Mouse (Mus musculus) left cerebral cortex, adult 11 months (tissue): Measurements from ENCODE around the gene Dis3l.

Experiments used
- DNase-seq: peaks from one replicate; pipeline ENCODE4 v3.0.0; 2022; ENCODE audit warnings: low spot score

Dis3l gene

DNA sequence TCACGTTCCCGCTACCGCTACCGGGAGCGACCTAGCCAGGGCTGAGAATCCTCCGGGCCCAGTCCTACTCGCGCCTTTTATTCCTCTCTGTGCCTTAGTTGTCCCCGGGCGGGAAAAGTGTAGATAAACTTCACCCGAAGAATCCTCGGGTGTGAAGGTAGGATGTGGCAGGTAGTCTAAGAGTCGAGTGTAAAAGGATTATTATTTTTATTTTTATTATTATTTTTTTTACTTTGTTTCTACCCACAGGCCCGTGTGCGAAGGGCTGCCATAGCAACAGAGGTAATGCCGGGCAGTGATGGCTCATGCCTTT is at the start of gene Dis3l:
Dis3l (minus strand) TSS at position 35 of the 313 bp plus-strand sequence.
- no peak for DNase-seq

DNA sequence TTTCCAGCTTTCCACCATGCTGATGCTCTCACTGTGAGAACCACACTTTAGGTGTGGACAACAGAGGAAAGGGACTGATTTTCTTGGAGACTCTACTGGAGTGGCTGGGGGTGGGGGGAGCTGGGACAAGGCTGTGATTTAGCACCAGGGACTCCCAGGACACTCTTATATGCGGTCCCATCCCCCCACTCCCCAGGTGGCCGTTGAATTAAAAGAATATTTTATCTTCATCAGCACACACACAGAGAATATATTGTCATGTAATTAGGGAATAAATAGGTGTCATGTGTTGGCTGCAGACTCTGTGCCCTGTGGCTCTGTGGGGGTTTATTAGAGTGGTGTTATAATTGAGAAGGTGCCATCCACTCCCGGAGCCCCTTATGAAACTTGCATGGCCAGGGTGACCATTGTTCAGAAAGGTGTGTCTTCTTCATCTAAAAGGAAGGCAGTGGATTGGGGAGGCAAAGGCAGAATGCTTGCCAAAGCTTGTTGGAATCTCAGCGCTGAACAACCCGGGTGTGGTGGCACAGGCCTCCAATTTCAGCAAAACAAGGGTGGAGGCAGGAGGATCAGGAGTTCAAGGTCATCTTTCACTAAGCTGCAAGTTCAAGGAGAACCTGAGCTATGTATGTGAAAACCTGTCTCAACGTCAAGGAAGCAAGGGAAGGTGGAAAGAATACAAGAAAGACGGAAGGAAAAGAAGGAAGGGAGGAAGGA is 48.6 kb upstream of the Dis3l start:
- DNase-seq, result no peak

DNA sequence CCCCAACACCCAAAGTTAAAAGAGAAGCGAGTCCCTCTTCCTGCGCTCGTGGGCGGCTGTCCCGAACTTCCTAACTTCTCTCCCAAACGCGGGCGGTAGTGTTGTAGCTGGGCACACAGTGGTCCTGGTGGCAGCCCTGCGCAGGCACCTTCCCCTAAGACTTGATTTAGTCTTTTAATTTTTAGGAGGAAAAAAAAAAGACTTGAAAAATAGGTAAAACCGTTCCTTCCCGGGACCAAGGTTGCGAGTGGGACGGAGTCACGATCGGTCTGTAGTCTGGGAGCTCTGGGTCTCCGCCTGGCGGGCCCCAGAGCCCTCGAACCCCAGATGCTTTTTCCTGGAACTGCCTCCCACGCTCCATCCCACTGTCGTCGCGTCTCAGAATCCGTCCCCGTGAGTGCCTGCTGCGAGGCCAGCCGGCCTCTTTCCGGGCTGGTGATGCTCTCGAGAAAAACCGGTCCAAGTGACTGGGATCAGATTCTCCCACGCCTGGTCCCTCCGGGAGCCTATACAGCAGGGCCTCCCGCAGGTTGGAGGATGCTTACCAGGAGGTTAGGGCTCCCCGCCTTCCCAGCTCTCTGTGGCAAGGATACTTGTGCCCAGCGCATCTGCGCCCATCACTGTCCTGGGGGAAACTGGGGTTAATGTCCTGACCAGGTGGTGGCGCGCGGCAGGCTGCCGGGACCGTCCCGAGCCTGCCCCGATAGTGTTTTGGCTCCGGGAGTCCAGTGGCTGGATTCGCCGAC is 45.6 kb upstream of the Dis3l start:
- DNase-seq, result no peak

DNA sequence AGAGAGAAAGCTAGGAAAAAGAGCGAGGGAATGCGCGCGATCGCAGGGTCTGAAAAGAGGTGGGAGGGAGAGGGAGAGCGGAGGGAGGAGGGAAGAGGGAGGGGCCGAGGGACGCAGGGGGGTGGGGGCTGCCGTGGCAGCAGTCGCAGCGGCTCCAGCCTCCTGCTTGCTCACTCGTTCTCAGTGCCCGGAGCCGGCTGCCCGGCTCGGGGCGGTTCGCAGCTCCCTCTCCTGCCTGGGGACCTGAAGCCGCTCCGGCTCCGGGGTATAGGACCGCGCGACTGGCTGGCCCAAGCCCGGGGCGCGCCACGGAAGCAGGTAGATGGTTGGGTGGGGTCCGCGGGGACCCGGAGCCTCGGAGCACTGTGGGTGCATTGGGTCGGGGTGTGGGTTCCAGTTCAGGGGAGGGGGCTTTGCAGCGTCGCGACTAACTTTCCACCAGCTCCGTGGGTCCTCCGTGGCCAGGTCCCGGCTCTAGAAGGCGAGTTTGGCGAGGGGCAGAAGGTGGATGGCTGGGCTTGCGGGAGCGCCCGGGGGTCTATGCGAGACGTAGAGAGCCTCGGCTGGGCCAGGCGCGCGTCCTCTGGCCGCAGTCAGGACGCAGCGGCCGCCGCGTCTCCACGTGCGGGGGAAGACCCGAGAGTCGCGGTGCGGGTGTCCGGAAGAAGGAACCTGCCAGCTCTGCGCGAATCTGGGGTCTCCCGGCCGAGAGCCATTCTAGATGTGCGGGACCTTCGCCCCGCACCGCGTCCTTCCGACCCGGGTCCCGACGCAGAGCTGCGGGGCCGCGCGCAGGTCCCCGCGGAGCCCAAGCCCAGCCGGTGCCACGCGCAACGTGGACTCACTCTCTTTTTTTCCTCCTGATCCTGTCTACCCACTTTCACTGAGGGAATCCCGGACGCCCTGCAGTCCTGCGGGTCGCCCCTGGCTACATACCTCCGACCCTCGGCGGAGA is 44.7 kb upstream of the Dis3l start, which contains the start of gene Megf11:
Megf11 (plus strand) TSS at position 116 of the 955 bp plus-strand sequence.
- DNase-seq, result no peak

DNA sequence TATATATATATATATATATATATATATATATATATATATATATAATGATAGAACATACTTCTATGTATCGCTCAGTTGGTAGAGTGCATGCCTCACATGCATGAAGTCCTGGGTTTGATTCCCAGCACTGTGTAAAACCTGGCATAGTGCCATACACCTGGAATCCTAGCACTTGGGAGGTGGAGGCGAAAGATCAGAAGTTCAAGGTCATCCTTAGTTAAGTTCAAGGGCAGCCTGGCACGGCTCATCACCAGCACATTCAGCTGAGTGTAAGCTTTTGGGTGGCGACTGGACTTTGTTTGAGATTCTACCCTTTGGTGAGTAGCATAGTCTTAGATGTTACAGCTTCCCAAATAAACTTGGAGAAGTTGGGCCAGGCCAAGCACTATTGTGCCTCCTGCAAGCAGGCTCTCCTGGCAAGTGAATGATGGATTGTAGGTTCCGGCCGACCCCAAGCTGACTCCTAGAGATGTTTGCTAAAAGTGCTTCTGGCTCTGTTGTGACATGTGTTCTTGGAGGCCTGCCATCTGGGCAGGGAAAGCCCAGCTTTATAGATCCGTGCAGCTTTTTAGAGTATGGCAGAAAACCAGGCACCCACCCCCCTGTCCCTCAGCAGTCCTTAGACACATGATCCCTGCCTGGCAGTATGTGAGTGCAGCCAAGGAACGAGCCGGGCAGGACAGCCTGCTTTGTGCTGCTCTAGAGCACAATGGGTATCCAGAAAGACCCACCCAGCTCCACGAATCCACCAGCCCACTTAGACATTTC is 42.1 kb upstream of the Dis3l start:
- DNase-seq, result no peak

DNA sequence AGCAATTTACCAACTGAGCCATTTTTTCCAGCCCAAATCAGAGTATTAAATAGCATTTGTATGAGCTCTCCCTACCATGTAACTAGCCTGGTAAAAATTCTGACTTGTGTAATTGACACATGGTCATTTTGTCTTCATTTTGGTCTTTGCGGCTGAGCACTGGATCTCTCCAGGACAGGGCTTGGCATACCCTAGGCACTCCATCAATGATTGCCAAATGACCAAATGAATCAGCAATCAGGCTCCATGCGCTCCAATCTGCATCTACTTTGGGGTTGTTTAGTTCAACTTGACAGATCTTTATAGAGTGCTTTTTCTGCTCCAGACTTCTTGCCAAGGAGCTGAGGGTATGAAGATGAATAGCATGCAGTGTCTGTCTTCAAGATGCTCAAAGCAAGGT is 35.3 kb upstream of the Dis3l start:
- no peak for DNase-seq

DNA sequence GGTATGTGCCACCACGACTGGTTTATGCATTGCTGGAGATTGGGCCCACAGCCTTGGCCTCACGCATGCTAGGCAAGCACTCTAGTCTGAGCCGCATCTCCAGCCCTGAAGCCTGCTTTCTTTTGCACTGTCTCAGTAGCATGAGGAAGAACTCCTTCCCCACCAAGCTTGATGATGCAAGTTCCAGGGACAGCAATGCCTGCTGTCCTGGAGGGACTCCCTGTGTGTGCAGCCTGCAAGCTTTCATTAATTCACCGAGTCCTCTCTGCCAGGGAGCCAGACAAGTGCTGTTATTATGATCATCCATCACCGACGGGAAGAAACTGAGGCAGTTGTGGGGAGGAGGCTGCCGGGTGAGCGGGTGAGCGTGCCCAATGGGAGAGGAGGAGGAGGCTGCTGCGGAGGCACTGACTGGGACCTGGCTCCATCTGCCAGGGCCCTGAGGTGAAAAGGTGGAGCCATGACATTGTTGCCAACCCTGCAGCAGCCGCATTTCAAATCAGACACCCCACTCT is 30.3 kb upstream of the Dis3l start:
- no peak for DNase-seq

DNA sequence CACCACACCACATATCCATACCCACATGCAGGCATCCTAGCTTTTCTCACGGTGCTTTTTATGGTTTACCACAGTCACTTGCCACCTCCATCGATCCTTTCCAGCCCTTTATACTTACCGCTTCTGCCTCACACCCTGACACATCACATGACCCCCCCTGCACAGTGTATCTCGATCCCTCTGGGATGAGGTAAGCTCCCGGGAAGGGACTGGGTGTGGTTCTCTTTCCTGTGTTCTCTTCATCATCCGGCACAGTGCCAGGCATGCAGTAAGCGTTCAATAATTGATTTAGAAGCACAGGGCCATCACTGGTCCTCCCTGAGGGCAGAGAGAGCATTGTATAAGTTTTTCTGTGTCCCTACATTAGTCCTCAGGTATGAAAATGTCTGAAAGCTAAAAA is 28.8 kb upstream of the Dis3l start:
- DNase-seq, result no peak

DNA sequence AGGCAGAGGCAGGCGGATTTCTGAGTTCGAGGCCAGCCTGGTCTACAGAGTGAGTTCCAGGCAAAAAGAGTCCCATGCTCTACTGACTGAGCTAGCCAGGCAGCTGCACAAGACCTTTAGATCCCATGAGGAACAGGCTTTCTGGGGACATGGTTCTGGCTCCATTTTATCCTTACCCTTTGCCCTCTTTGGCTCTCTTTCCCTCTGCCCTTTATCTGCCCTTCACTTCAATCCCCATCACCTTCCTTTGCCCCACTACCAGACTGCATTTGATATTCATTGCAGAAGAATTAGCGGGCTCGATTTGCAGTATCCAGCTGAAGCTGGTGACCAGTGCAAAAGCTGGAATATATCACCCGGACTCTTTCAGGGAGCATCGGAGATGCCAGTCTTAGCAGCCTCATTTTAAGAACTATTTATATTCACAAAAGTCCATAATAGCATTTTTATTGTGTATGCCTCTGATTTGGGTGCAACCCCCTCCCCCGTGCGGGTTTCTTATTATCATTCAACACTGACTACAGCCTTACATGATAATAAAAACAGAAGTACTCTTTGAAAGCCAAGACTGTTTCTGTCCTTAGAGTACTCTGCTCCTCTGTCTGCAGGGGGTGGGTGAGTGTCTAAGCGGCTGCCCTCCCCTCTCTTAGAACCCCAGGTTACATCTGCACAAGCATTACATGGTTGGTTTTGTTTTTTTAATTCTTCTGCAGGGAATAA is 20.3 kb upstream of the Dis3l start:
- no peak for DNase-seq

DNA sequence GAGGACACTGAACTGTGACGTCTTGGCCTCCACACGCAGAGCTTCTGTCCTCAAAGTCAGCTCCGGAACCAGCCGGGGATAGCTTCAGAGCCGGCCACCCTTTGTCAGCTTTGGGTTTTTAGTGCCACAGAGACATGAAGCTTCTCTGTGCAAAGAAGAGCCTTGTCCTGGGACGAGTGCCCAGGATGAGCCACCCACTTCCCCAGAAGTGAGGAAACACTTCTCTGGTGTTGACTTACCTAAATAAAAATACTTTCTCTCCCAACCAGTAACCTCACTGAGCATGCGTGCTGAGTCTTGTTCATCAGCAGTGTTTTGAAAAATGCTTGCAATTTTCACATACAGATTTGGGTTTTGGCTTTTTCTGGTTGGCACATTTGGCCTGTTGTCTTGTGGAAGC is 14.5 kb upstream of the Dis3l start:
- no peak for DNase-seq

DNA sequence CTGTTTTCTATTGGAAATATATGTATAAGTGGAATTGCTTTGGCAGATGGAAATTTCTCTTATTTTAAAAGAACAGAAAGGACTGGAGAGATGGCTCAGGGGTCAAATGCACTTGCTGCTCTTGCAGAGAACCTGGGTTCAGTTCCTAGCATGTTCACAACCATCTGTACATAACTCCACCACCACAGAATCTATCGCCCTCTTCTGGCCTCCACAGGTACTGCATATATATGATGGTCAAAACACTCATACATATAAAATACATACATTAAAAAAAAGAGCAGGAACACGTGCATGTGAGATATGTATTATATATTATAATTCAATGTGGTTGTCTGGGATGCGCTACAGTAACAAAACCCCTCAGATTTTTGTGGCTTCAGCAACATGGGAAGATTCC is 10.1 kb upstream of the Dis3l start:
- no peak for DNase-seq

DNA sequence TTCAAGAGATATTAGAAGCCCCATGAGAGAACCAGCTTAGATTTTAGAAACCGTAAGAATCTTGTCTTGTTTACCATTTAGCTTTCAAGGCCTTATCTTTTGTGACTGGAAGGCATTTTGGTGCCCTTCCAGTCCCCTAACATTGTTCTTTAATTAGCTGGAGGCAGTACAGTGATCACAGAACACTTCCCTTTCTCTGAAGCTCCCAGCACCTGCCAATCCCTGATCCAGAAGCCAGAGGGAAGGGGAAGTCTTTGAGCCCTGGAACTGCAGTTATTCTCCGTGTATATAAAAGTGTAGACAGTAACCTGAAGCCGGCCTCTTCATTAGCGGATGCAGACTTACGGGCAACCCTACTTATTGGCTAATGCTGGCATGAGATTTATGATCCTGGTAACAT is 8.4 kb upstream of the Dis3l start:
- DNase-seq, result no peak

DNA sequence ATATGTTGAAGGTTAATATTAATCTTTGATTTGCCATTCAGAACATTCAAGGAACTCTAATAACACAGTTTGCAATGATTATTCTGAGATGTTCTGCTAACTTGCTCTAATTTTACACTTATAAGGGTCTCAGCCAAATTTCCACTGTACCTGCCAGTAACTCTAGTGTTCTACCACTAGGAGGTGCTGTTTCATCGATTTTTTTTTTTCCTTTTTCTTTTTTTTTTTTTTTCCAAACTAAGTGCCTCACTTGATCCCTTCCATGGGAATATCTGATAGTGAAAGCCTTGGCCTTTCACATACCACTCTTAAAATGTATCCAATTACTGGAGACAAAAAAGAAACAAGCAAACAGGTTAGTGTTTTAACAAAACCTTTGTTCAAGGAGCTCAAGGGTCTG is 6.3 kb upstream of the Dis3l start:
- no peak for DNase-seq

DNA sequence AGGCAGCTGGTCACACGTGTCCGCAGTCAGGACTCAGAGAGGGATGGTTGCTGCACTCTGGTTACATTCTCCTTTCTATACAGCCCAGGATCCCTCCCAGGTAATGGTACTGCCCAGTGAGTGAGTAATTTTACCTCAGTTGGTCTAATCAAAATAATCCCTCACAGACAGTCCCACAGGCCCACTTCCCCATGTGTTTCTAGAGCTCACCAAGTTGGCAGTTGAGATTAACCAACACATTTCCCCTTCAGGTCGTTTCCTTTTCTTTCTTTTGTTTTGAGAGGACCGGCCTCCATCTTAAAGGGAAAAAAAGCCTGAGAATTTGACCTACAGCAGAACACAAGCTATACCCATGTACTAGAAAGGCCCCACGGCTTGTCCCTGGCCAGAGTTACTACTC is 4.8 kb upstream of the Dis3l start:
- no peak for DNase-seq

DNA sequence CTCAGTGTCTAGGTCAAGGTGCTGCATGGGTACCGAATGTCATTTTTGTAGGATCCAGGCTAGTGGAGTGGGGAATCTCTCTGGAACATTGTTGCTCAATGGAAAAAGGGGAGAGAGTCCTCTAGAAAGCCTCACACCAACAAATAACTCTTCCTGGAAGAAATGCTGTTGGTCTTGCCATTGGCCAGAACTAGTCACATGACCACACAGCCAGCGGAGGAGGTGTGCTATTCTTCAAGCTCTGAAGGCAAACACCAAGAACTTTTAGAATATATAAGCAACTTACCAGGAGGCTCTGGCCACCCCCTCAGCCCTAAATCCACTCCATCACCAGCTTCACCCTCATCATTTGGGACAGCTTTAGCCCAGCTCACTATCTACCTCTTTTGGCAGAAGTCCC is 2.6 kb upstream of the Dis3l start:
- no peak for DNase-seq

DNA sequence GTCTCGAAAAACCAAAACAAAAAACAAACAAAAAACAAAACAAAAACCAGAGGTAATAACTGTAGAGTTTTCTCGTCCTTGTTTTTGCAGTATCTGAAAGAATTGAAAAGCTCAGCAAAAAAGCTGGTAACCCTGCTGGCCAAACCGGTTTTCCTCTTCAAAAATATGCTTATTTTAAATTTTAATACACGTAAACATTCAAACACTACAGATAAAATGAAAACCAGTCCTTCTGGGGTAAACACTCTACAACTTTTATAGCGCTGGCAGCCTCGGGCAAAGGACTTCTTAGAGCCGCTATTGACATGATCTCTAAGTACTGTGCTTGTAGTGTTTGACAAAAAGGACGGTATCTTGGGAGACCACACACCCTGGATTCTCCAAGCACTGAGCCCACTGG is 583 bp upstream of the Dis3l start:
- no peak for DNase-seq

DNA sequence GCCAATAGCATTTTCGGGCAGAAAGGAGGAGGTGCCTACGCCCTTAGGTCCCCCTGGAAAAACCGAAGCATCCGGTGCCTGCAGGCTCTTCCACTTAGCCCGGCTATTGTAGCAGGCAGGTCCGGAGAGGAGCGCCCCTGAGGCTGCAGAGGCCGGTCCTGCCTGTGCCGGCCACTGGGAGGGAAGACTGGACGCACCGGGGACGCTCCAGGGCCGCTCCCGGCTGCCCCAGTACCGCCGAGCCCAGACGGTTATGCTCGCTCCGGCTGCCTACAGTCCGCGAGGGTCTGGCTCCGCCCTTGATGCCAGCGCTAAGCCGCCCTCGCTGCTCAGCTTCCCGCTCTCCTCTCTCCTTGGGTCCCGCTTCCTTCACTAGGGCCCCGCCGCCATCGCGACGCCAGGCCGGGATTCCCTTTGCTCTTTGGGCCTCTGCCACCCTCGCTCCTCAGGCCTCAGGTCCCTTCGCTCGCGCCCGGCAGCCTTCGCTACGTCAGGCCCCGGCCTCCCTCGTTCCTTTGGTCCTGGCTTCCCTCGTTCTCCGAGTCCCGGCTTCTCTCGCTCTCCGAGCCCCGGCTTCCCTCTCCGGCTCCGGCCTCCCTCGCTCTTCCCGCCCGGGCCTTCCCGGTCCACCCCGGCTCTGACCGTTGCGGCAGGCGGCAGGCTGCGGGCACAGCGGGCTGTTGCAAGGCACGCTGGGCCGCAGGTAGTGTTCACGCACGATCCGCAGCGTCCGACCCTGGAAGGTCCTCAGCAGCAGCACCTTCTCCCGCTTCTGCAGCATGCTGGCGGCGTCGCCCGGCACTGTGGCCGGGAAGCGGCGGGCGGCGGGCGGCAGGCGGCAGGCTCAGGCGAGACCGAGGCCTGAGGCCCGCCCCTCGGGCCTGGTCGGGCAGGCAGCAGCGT is 486 bp downstream of the Dis3l start:
- DNase-seq, result peak; percentile 36

DNA sequence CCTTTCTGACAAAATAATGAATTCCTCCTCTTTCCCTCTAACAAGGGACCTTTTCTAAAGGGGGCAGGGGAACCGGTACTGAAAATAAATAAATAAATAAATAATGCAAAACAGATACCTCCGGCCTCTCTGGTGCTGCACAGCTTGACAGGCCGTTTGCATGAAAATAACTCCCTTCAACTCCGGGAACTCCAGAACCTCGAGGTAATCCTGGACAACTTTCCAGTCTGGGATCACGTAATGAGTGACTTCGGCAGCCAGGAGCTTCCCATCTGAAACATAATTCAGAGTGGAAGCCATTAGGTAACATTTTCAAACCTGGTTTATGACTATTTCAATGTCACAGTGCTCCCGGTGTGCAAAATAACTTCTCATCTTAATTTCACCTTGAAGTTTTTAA is 1.7 kb downstream of the Dis3l start:
- DNase-seq, result no peak

DNA sequence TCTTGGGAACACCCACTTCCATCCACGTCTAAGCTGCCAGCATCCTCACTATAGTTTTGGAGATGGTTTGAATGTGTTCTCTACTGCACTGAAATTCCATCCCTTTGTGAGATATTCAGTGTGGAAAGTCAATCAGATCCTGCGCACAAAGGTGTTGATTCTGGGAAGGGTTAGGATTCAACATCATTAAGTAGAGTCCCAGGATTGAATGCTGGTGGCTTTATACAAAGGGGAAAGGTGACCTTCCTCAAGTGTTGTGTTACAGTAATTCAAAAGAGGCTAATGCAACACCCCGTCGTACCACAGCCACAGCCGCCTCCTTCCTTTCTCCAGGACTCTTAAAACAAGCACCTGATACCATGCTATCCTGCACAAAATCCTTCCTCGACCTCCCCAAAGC is 5.3 kb downstream of the Dis3l start:
- no peak for DNase-seq

DNA sequence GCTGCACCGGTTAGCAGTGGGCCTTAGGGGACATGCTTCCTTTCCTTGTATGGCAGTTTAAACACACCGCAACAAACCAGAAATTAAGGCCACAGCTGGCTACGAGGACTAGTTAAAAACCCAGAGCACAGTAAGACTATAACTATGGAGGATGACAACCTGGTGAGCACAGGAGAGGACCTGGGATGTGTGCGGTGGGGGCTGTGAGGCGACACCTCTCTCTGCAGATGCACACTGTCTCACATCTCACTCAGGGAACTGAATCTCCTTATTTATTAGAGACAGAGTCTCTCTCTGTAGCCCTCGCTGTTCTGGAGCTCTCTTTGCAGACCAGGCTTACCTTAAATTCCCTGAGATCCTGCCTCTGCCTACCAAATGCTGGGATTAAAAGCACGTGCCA is 17.1 kb downstream of the Dis3l start:
- no peak for DNase-seq
